Mouse (Mus musculus) midbrain, postnatal 0 days (tissue): ENCODE data around the gene AI413582. TPM values are rescaled to one million over a fixed set of nuclear protein-coding genes. Genes with fewer than 3 reads are reported as not detected.

Source experiments
- ATAC-seq: fragments of 200-750 bp; cut with Nextera tagmentation; 2 replicates; pipeline ENCODE4 v1.8.0; 2017; ENCODE audit warnings: moderate number of reproducible peaks, mild to moderate bottlenecking, moderate TSS enrichment, moderate library complexity; ENCODE audit not compliant: low FRiP score
- DNase-seq: peaks from one replicate; pipeline ENCODE4 v3.0.0-alpha.2; 2015; ENCODE audit warnings: low spot score
- H3K27ac ChIP-seq: fragments of 300-500 bp; sonication (generic); 2 replicates; pipeline ENCODE4 v1.5.1; 2014; ENCODE audit warnings: low read depth, mild to moderate bottlenecking, low read length, mixed read lengths
- H3K27me3 ChIP-seq: fragments of 300-500 bp; sonication (generic); 2 replicates; pipeline ENCODE4 v1.6.1; 2014; ENCODE audit warnings: low read length, control low read depth, mixed read lengths; ENCODE audit not compliant: insufficient read depth
- H3K36me3 ChIP-seq: fragments of 300-500 bp; sonication (generic); 2 replicates; pipeline ENCODE4 v1.6.1; 2014; ENCODE audit warnings: low read length, control low read depth, mixed read lengths; ENCODE audit not compliant: insufficient read depth
- H3K4me1 ChIP-seq: fragments of 300-500 bp; sonication (generic); 2 replicates; pipeline ENCODE4 v1.6.1; 2014; ENCODE audit warnings: mild to moderate bottlenecking, control low read depth, antibody characterized with exemption, low read length, mixed read lengths; ENCODE audit not compliant: insufficient read depth
- H3K4me2 ChIP-seq: fragments of 300-500 bp; sonication (generic); 2 replicates; pipeline ENCODE4 v1.6.1; 2014; ENCODE audit warnings: low read depth, mild to moderate bottlenecking, low read length, mixed read lengths; ENCODE audit not compliant: poor library complexity, severe bottlenecking
- H3K4me3 ChIP-seq: fragments of 300-500 bp; sonication (generic); 2 replicates; pipeline ENCODE4 v1.5.1; 2014; ENCODE audit warnings: low read depth, mild to moderate bottlenecking, low read length, moderate library complexity
- H3K9ac ChIP-seq: fragments of 300-500 bp; sonication (generic); replicated peaks from 2 replicates; pipeline ENCODE4 v1.6.1; 2014; ENCODE audit warnings: mild to moderate bottlenecking, low read length, moderate library complexity, mixed read lengths; ENCODE audit not compliant: poor library complexity, severe bottlenecking
- H3K9me3 ChIP-seq: fragments of 300-500 bp; sonication (generic); 2 replicates; pipeline ENCODE4 v1.6.1; 2016; ENCODE audit warnings: low read length, control low read depth
- CTCF ChIP-seq: IDR thresholded peaks from 2 replicates; pipeline ENCODE4 v1.5.1; 2016; ENCODE audit warnings: antibody characterized with exemption, mild to moderate bottlenecking
- WGBS: fragments of 180-500 bp; shearing (Covaris S2); extraction: QIAGEN DNeasy Blood & Tissue Kit; methylation state at CpG from one replicate; pipeline ENCODE4 v1.1.7; 2014; 5-methylcytosine and 5-hydroxymethylcytosine counted together
- polyA plus RNA-seq: library from polyadenylated mRNA; unstranded; fragments of >200 nt; fragmentation: Nextera tagmentation; extraction: Ambion mirVana; gene quantifications from 2 replicates; pipeline ENCODE4 v1.2.1, GENCODE M21; 2015
- total RNA-seq: library from RNA; depleted of rRNA; stranded (reverse); fragments of >200 nt; gene quantifications from 2 replicates; pipeline ENCODE4 v1.2.3, GENCODE M21; 2014

Gene AI413582
- total and polyA plus RNA-seq, 2 experiments from 2014 or later = 80.2 to 88.8 TPM

- 15% methylated on average over 5 of the region's 5 CpGs for WGBS
- Histone ChIP-seq H3K4me3 (no peak overlapping the region), H3K4me1 (peaks cover 14% of the 10 kb centered on the region; the same call in 1 of the 2 replicates), H3K27me3 (peaks cover 5% of the 10 kb centered on the region; the same call in 1 of the 2 replicates), H3K9ac (no peak overlapping the region), H3K36me3 (peaks cover 7% of the 10 kb centered on the region), H3K4me2 (no peak overlapping the region), H3K9me3 (no peaks in the 10 kb centered on the region), H3K27ac (no peak overlapping the region)
- DNase-seq (no peak), ATAC-seq (no peak)
- no peak for TF ChIP-seq CTCF
Measured at GRCm38 (mm10) chr17:27558845-27559244, 6.7 kb downstream of the AI413582 start.

DNA sequence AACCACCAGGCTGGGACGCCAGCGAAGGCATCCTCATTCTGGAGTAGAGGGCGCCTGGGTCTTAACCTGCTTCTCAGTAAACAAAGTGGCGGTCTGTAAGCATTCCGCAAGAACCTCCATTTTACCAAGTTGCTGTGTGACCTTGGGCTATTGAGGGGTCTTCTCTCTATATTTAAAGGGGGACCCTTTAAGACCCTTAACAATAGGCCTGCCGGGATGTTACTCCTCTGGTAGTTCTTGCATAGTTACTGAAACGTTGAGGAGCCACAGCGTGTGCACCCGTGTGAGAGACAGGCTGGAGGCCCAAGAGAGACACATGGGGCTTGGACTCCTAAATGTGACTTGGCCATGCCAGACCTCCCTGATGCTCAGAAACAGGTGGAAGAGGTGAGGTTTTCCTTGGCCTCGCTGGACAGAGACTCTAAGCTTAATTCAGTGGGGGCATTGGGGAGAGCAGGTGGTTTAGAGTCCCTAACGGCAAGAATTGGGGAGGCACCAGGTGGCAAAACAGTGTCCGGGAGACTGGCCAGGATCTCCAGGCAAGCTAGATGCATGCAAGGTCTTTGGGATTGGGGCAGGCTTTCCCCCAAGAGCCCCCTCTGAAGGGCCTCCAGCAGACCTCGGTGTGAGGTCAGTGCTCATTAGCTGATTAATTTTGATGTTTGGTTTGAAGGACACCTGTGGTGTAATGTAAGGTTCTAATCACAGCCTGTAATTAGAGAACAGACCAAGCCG lies 7.5 kb downstream of the AI413582 start:
- no peak for TF ChIP-seq CTCF
- Histone ChIP-seq H3K4me1 (peaks cover 14% of the 10 kb centered on the region; the same call in 1 of the 2 replicates), H3K36me3 (peaks cover 7% of the 10 kb centered on the region), H3K27me3 (peaks cover 5% of the 10 kb centered on the region; the same call in 1 of the 2 replicates), H3K9me3 (no peaks in the 10 kb centered on the region), H3K4me3 (peak overlapping the region; percentile 82), H3K9ac (peak overlapping the region; percentile 97), H3K4me2 (peak overlapping the region; percentile 91), H3K27ac (no peak overlapping the region)
- DNase-seq = peak; percentile 47
- ATAC-seq = no peak
- 11% methylated on average over 14 of the region's 14 CpGs for WGBS

DNA sequence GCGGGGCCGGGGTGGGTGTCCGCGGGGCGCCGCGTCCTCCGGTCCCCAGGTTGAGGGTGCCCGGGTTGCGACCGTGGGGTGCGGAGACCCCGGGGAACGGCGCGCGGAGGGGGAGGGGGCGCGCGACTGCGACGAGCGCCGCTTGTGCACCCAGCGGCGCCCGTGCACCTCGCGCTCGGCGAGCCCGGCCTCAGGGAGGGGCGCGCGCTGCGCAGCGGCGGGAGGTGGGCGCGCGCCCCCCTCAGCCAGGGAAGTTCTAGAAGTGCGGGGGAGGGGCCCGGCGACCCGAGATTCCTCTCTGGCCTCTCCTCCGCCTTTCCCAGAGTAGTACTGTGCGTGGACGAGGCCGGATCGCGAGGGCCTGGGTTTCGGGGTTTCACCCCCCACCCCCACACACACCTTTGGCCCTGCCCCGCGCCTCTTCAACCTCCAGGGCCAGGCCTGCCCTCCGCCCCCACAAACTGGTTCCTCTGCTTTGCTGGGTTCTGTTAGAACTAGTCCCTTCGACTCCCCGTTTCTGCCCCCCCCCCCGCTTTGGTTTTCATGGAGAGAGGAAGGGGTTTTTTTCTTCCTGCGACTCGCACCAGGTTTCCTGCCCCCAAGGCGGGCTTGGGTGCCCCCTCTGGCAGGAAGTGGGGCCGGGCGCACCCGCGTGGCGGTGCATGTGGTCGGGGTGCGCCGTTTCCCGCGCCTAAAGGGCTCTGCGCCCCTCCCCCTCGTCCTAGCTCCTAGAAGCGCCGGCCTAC lies 8.2 kb downstream of the AI413582 start:
- H3K4me2 ChIP-seq = peak overlapping the region; percentile 91
- peak; percentile 53 for ATAC-seq
- DNase-seq = peak; percentile 63
- peaks cover 5% of the 10 kb centered on the region; the same call in 1 of the 2 replicates for H3K27me3 ChIP-seq
- peak; percentile 35 for TF ChIP-seq CTCF
- H3K27ac ChIP-seq = peak overlapping the region; percentile 89
- peak overlapping the region; percentile 97 for H3K9ac ChIP-seq
- no peaks in the 10 kb centered on the region for H3K9me3 ChIP-seq
- peaks cover 7% of the 10 kb centered on the region for H3K36me3 ChIP-seq
- peaks cover 14% of the 10 kb centered on the region; the same call in 1 of the 2 replicates for H3K4me1 ChIP-seq
- under 1% methylated on average over 30 of the region's 75 CpGs for WGBS
- H3K4me3 ChIP-seq = peak overlapping the region; percentile 82

GRCm38 (mm10) chr17:27556315-27557011 lies 9.1 kb downstream of the AI413582 start, which contains the start of gene Hmga1:
Hmga1 (plus strand) TSS chr17:27556497.
- Histone ChIP-seq H3K36me3 (peaks cover 2% of the 10 kb centered on the region; the same call in 1 of the 2 replicates), H3K27ac (peak within 1 kb of the TSS; percentile 89), H3K9ac (peak within 1 kb of the TSS; percentile 97), H3K4me1 (peaks cover 14% of the 10 kb centered on the region; the same call in 1 of the 2 replicates), H3K9me3 (no peaks in the 10 kb centered on the region), H3K4me2 (peak within 1 kb of the TSS; percentile 91), H3K4me3 (peak within 1 kb of the TSS; percentile 82), H3K27me3 (peaks cover 5% of the 10 kb centered on the region; the same call in 1 of the 2 replicates)
- 1% methylated on average over 58 of the region's 79 CpGs for WGBS
- peak; percentile 77 for ATAC-seq
- TF ChIP-seq CTCF = no peak
- DNase-seq = peak; percentile 89

DNA sequence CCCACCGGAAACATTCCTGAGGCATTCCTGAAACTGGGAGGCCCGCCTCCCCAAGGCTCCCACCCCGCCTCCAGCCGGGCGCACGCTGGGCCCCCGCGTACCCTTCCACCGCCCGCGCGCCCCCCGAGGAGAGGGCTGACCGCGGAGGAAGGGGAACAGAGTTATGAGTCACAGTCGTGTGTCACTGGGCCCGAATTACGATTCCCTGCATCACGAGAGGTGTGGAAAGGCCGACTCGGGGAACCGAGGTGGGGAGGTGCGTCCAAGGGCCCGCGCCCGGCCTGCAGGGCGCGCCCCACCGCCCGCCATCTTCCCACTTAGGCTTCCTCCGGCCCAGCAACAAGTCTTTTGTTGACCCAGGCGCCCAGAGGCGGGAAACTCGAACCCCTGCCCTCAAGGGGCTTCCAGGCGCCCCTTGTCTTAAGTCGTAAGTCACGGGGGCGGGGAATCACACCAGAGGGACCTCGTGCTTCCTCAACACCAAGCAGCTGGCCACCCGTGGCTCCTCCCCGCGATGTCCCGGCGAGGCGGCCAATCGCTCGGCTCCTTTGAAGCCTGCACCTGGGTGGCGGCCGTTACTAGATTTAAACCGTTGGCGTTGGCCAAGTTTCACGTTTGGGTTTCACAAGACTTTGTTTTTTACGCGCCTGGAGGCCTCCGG lies 9.9 kb downstream of the AI413582 start:
- DNase-seq (peak; percentile 40), ATAC-seq (no peak)
- peaks cover 5% of the 10 kb centered on the region; the same call in 1 of the 2 replicates for H3K27me3 ChIP-seq
- no peak; the same call in 1 of the 2 replicates for TF ChIP-seq CTCF
- H3K4me3 ChIP-seq = peak overlapping the region; percentile 82
- peak overlapping the region; percentile 91 for H3K4me2 ChIP-seq
- WGBS = under 1% methylated on average over 36 of the region's 55 CpGs
- H3K9me3 ChIP-seq = no peaks in the 10 kb centered on the region
- peak overlapping the region; percentile 97; the same call in 1 of the 2 replicates for H3K9ac ChIP-seq
- H3K27ac ChIP-seq = peak overlapping the region; percentile 89; the same call in 1 of the 2 replicates
- peaks cover 2% of the 10 kb centered on the region; the same call in 1 of the 2 replicates for H3K36me3 ChIP-seq
- H3K4me1 ChIP-seq = peaks cover 14% of the 10 kb centered on the region; the same call in 1 of the 2 replicates
